Mouse (Mus musculus) frontal cortex, postnatal 10 days (tissue): ENCODE results near the gene Grik2.
"Not testable (repeated sequence)": the region's sequence is repeated elsewhere in the genome, so short reads cannot be mapped to it uniquely, and the experiment has no call there.

Source experiments
- DNase-seq, 2 experiments: peaks; one replicate each; pipeline ENCODE4 v3.0.0; 2022; ENCODE audit warnings: low spot score in 2 of 2, mixed read lengths in 1 of 2

The Grik2 gene

GRCm38 (mm10) chr10:49652320-49652719, 136.2 kb downstream of the Grik2 start:
- no peak for DNase-seq

GRCm38 (mm10) chr10:49647116-49647515, 141.4 kb downstream of the Grik2 start:
- no peak for DNase-seq

GRCm38 (mm10) chr10:49639901-49640300, 148.7 kb downstream of the Grik2 start:
- DNase-seq, result no peak

GRCm38 (mm10) chr10:49623951-49624350, 164.6 kb downstream of the Grik2 start:
- no peak for DNase-seq

GRCm38 (mm10) chr10:49597652-49598051, 190.9 kb downstream of the Grik2 start:
- no peak for DNase-seq

- no peak for DNase-seq
Observed at GRCm38 (mm10) chr10:49573514-49573913, 215.1 kb downstream of the Grik2 start.

GRCm38 (mm10) chr10:49559872-49560407, 228.6 kb downstream of the Grik2 start:
- DNase-seq, result no peak

GRCm38 (mm10) chr10:49542249-49542648, 246.3 kb downstream of the Grik2 start:
- DNase-seq, result no peak

- DNase-seq, result no peak
Observed at GRCm38 (mm10) chr10:49519752-49520151, 268.8 kb downstream of the Grik2 start.

- no peak for DNase-seq
Observed at GRCm38 (mm10) chr10:49500628-49501027, 287.9 kb downstream of the Grik2 start.

GRCm38 (mm10) chr10:49497302-49497701, 291.3 kb downstream of the Grik2 start:
- DNase-seq, result no peak

GRCm38 (mm10) chr10:49481439-49481838, 307.1 kb downstream of the Grik2 start:
- DNase-seq, result no peak

- DNase-seq, result no peak
Observed at GRCm38 (mm10) chr10:49480085-49480749, 308.3 kb downstream of the Grik2 start.

GRCm38 (mm10) chr10:49473613-49474012, 315.0 kb downstream of the Grik2 start:
- DNase-seq, result no peak

GRCm38 (mm10) chr10:49456791-49457190, 331.8 kb downstream of the Grik2 start:
- no peak for DNase-seq

GRCm38 (mm10) chr10:49453535-49453934, 335.0 kb downstream of the Grik2 start:
- no peak for DNase-seq

- no peak for DNase-seq
Observed at GRCm38 (mm10) chr10:49441369-49441768, 347.2 kb downstream of the Grik2 start.

GRCm38 (mm10) chr10:49437057-49437456, 351.5 kb downstream of the Grik2 start:
- DNase-seq, result no peak

GRCm38 (mm10) chr10:49436301-49436700, 352.3 kb downstream of the Grik2 start:
- DNase-seq, result no peak

GRCm38 (mm10) chr10:49432825-49433224, 355.7 kb downstream of the Grik2 start:
- no peak for DNase-seq

GRCm38 (mm10) chr10:49417206-49417605, 371.4 kb downstream of the Grik2 start:
- not testable (repeated sequence) for DNase-seq

GRCm38 (mm10) chr10:49382996-49383395, 405.6 kb downstream of the Grik2 start:
- DNase-seq, result no peak

- no peak for DNase-seq
Observed at GRCm38 (mm10) chr10:49381852-49382251, 406.7 kb downstream of the Grik2 start.

- DNase-seq, result no peak
Observed at GRCm38 (mm10) chr10:49368601-49369000, 420.0 kb downstream of the Grik2 start.
